Mouse (Mus musculus): ENCODE measurements around the gene Arpc3.
"Not testable (repeated sequence)": the region's sequence is repeated elsewhere in the genome, so short reads cannot be mapped to it uniquely, and the experiment has no call there.

The Arpc3 gene

GRCm38 (mm10) chr5:122440095-122440630 is 48.5 kb downstream of the Arpc3 start:
- DNase-seq, result no peak

DNA sequence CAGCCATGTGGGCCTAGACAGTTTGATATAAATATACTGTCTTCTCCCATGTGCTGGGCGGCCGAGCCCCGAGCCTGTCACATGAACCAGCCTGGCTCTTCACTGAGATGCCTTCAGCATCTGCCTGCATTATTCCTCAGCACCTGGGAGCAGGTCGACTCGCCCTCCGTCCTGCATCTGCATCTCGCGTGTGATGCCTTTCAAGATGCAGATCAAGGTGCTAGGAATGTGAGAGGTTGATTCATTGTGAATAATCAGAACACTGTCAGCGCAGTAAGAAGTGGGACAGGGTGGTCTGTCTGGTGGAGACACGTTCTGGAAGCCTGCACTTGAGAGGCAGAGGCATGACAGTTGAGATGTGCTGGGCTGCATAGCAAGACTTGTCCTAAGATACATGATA is 52.8 kb downstream of the Arpc3 start:
- DNase-seq, result no peak

- no peak for DNase-seq
These were observed 53.5 kb downstream of the Arpc3 start for GRCm38 (mm10) chr5:122445051-122445610.

DNA sequence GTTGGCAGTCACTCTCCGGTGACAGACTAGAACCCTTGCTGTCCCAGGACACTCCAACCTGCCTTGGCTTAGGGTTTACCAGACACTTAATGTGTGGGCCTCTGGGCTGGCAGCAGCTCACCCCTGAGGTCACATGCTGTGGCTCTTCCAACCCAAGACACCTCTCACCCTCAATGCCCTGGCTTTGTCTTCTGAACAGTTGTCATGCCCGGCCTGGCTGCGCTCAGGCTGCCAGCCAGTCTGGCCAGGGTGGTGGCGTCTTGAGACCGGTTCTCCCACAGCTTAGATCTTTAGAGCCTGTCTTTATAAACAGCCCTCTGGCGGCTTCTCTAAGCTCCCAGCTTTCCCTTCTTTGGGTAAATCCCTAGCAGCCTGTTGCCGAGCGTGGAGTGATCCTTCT is 56.2 kb downstream of the Arpc3 start:
- no peak for DNase-seq

DNA sequence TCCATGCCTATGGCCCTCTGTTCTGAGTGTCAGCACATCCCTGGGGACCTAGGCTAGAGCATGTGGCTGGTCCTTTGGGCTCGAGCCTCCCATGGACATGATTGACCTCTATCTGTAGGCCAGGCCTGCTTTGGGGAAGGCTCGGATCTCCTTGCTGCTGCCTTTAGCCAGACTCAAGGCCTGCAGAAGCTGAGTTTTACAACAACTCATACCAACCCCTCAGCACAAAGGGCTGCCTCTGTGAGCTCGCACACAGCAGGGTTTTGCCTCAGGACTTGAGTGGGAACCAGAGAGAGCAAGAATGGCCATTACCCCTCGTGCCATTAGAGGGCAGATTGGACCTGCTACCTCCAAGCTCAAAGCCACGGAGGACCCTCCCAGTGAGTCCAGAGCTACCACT is 57.2 kb downstream of the Arpc3 start:
- no peak for DNase-seq

- no peak for DNase-seq
These were observed 58.3 kb downstream of the Arpc3 start for GRCm38 (mm10) chr5:122449946-122450345.

DNA sequence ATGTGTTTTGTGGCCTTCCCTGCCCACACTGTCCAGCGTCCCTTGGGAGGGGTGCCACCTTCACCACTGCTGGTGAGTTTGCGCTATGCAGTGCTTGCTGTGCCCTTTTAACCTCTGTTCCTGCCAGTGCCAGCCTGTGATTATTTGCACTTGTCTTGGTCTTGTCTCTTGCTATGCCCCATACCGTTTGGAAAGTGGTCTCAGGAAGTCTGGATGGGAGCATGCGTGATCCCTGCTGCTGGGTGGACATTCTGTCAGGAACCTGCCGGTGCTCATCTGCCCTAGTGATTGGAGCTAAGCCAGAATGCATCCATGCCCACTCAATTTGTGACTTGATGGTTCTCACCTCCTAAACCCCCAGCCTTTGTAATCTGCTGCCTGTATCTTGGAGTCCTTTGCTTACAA is 59.2 kb downstream of the Arpc3 start:
- no peak for DNase-seq

- no peak for DNase-seq
These were observed 59.6 kb downstream of the Arpc3 start for GRCm38 (mm10) chr5:122451324-122451723.

GRCm38 (mm10) chr5:122452194-122452593 is 60.5 kb downstream of the Arpc3 start:
- no peak for DNase-seq

GRCm38 (mm10) chr5:122453188-122453587 is 61.5 kb downstream of the Arpc3 start:
- peak; percentile 28 to 53 for DNase-seq

DNA sequence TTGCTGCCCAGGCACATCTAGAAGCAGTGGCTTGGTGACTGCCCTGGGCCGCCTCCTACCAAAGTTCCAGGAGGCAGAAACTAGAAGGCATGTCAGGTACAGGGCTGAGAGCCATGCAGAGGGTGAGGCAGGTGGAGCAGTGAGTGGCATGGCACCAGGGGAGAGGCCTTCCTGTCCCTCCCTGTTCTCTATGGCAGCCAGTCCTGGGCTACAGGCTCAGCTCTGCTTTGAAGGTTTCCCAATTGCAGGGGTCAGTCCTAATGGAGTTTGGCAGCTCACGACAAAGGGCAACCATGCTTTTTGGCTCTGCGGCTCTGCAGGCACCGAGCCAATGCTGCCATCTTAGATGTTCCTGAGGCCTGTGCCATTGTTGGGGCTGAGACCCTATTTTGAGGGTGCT is 62.8 kb downstream of the Arpc3 start:
- no peak for DNase-seq

GRCm38 (mm10) chr5:122454883-122455282 is 63.2 kb downstream of the Arpc3 start:
- DNase-seq, result no peak

DNA sequence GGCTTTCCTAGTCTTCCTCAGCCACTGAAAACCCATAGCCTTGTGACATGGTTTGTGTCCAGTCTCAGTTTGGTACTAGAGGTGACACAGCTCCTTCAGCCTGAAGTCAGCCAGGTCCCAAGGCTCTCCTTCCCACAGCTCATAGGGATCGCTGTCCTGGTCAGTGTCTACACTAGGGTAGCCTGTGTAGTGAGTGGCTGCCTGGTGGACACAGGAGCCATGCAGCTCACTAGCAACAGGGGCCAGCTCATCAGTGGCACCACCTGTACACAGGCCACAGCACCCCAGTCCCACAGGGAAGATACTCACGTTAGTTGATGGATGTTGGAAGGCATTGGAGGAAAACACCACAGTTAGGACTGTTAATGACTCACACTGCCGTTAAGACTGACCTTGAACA is 63.9 kb downstream of the Arpc3 start:
- DNase-seq, result no peak

DNA sequence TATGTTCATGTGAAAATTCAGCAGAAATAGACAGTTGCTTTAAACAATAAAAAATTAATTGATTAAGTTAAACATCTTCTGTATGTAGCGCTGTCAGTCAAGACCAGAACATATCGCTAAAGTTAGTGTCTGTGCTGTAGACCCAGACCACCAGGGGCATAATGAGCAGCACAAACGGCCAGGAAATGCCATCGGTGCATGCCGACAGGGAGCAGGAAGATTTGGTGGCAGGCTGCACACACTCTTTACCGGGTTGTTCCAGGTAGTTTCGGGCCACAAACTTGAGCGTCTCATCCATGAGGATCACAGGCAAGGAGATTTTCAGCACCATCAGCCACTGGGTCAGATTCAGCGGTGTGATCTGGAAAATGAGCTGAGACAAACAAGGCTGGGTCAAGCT is 65.4 kb downstream of the Arpc3 start:
- not testable (repeated sequence) for DNase-seq

- DNase-seq, result no peak
These were observed 66.4 kb downstream of the Arpc3 start for GRCm38 (mm10) chr5:122458066-122458465.

DNA sequence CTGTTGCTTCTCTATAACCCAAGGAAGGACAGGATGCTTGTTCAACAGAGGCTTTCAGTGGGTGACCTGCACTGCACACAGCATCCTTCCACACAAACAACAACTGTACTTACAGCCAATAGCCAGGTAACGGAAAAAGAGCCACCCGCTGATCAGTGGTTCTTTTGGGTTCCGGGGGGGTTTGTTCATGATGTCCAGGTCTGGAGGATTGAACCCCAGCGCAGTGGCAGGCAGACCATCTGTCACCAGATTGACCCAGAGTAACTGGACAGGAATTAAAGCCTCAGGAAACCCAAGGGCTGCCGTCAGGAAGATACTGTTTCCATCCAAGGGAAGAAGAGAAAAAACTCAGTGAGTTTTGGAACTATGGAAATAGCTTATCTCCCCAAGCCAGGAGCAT is 67.7 kb downstream of the Arpc3 start:
- no peak for DNase-seq

- DNase-seq, result no peak
These were observed 69.0 kb downstream of the Arpc3 start for GRCm38 (mm10) chr5:122460656-122461055.

DNA sequence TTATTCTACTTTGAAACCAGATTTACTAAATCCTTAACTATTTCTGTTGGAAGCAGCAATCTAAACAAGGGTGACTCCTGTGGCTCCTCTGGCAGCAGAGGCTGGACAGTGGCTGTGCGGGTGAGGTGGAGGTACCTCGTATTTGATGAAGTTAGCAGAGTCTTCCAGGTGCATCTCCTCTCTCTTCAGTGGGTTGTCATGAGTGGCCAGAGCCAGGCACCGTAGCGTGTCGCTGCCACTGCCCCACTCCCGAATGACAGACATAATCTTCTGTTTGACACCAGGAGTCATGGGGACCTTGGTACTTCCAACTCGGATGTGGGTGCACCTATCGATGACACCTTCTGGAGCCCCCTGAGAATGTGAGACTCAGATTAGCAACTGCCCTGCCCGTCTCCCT is 69.8 kb downstream of the Arpc3 start:
- DNase-seq, result no peak
